Mouse (Mus musculus) olfactory bulb, adult 2 months (tissue): ENCODE data around the gene Notch3. TPM values are rescaled to one million over a fixed set of nuclear protein-coding genes. Genes with fewer than 3 reads are reported as not detected.
A peak's percentile ranks its signal among the peaks of the same experiment; 100 is the strongest.
"Not testable (repeated sequence)": the region's sequence is repeated elsewhere in the genome, so short reads cannot be mapped to it uniquely, and the experiment has no call there.

Source experiments
- H3K27ac ChIP-seq: fragments of 200-500 bp; 2 replicates; pipeline ENCODE4 v1.5.1; 2012; ENCODE audit warnings: low read depth, low read length; ENCODE audit not compliant: insufficient read depth
- H3K4me1 ChIP-seq: fragments of 200-500 bp; 2 replicates; pipeline ENCODE4 v1.6.1; 2012; ENCODE audit warnings: low read length; ENCODE audit not compliant: control insufficient read depth, insufficient read depth
- H3K4me3 ChIP-seq: fragments of 200-500 bp; 2 replicates; pipeline ENCODE4 v1.5.1; 2012; ENCODE audit warnings: mild to moderate bottlenecking, low read depth, low read length, moderate library complexity; ENCODE audit not compliant: insufficient read depth
- CTCF ChIP-seq: fragments of 200-500 bp; IDR thresholded peaks from 2 replicates; pipeline ENCODE4 v1.5.1; 2012; ENCODE audit warnings: low read depth, mild to moderate bottlenecking, low read length, moderate library complexity; ENCODE audit not compliant: insufficient read depth
- POLR2A ChIP-seq: fragments of 200-500 bp; IDR thresholded peaks from 2 replicates; pipeline ENCODE4 v1.6.1; 2012; ENCODE audit warnings: mild to moderate bottlenecking, low read depth, low read length, moderate library complexity; ENCODE audit not compliant: insufficient read depth
- WGBS: fragments of 180-500 bp; shearing (Covaris S2); methylation state at CpG from one replicate; pipeline ENCODE4 v1.1.7; 2018; 5-methylcytosine and 5-hydroxymethylcytosine counted together
- polyA plus RNA-seq: library from polyadenylated mRNA; stranded (reverse); fragments of >200 nt; gene quantifications from 2 replicates; pipeline ENCODE4 v1.2.4, GENCODE M21; 2012; ENCODE audit warnings: low replicate concordance; ENCODE audit not compliant: missing spikeins, insufficient read depth, insufficient read length

The Notch3 gene
- polyA plus RNA-seq, 1 experiment, result not detected

- no peak for TF ChIP-seq POLR2A
- TF ChIP-seq CTCF, result no peak
- H3K4me3 ChIP-seq, result no peak overlapping the region
- no peaks in the 10 kb centered on the region for H3K4me1 ChIP-seq
- whole genome bisulfite sequencing, result 85% methylated on average over 2 of the region's 2 CpGs
- no peak overlapping the region for H3K27ac ChIP-seq
These were observed 60.3 kb downstream of the Notch3 start for GRCm38 (mm10) chr17:32106358-32106757.

GRCm38 (mm10) chr17:32103054-32103453 is 63.6 kb downstream of the Notch3 start:
- TF ChIP-seq POLR2A, result no peak
- TF ChIP-seq CTCF, result no peak
- peaks cover 13% of the 10 kb centered on the region for H3K4me1 ChIP-seq
- no peak overlapping the region for H3K4me3 ChIP-seq
- no peak overlapping the region for H3K27ac ChIP-seq
- WGBS, result 37% methylated on average over 4 of the region's 4 CpGs

GRCm38 (mm10) chr17:32099943-32100586 is 66.6 kb downstream of the Notch3 start:
- TF ChIP-seq POLR2A (no peak), CTCF (no peak)
- no peak overlapping the region for H3K27ac ChIP-seq
- H3K4me1 ChIP-seq, result peaks cover 13% of the 10 kb centered on the region
- peak overlapping the region; percentile 49 for H3K4me3 ChIP-seq
- 2% methylated on average over 44 of the region's 44 CpGs for WGBS

- H3K27ac ChIP-seq, result no peak overlapping the region
- TF ChIP-seq POLR2A (no peak), CTCF (no peak)
- peaks cover 13% of the 10 kb centered on the region for H3K4me1 ChIP-seq
- 43% methylated on average over 8 of the region's 8 CpGs for WGBS
- peak overlapping the region; percentile 49 for H3K4me3 ChIP-seq
These were observed 67.1 kb downstream of the Notch3 start for GRCm38 (mm10) chr17:32099574-32099942.

- not testable (repeated sequence) for H3K27ac ChIP-seq, H3K4me3 ChIP-seq
- peaks cover 13% of the 10 kb centered on the region for H3K4me1 ChIP-seq
- WGBS, result 97% methylated on average over 6 of the region's 6 CpGs
These were observed 67.7 kb downstream of the Notch3 start for GRCm38 (mm10) chr17:32098905-32099304.

GRCm38 (mm10) chr17:32097676-32098075 is 69.0 kb downstream of the Notch3 start:
- Histone ChIP-seq H3K27ac (no peak overlapping the region), H3K4me1 (peaks cover 13% of the 10 kb centered on the region), H3K4me3 (no peak overlapping the region)
- 79% methylated on average over 1 of the region's 1 CpGs for WGBS
- TF ChIP-seq CTCF, result no peak
- no peak for TF ChIP-seq POLR2A

- Histone ChIP-seq H3K4me3 (no peak overlapping the region), H3K4me1 (peaks cover 7% of the 10 kb centered on the region), H3K27ac (no peak overlapping the region)
- no peak for TF ChIP-seq CTCF
- TF ChIP-seq POLR2A, result no peak
- WGBS, result 83% methylated on average over 5 of the region's 5 CpGs
These were observed 73.8 kb downstream of the Notch3 start for GRCm38 (mm10) chr17:32092895-32093294.

GRCm38 (mm10) chr17:32092241-32092619 is 74.4 kb downstream of the Notch3 start:
- TF ChIP-seq POLR2A, result no peak
- no peak for TF ChIP-seq CTCF
- Histone ChIP-seq H3K4me3 (no peak overlapping the region), H3K27ac (0 out of 2 replicates have a peak overlapping the region, but pooled peaks have one; percentile 34), H3K4me1 (peaks cover 7% of the 10 kb centered on the region)
- 93% methylated on average over 1 of the region's 1 CpGs for WGBS

- H3K27ac ChIP-seq, result peak overlapping the region; percentile 58
- H3K4me1 ChIP-seq, result not testable (repeated sequence)
- WGBS, result 6% methylated on average over 16 of the region's 16 CpGs
- H3K4me3 ChIP-seq, result peak overlapping the region; percentile 31
These were observed 75.0 kb downstream of the Notch3 start for GRCm38 (mm10) chr17:32091364-32092240.

GRCm38 (mm10) chr17:32091032-32091363 is 75.7 kb downstream of the Notch3 start:
- TF ChIP-seq CTCF (no peak), POLR2A (no peak)
- H3K4me3 ChIP-seq, result peak overlapping the region; percentile 31
- peak overlapping the region; percentile 58; the same call in 1 of the 2 replicates for H3K27ac ChIP-seq
- WGBS, result 12% methylated on average over 1 of the region's 1 CpGs
- peaks cover 7% of the 10 kb centered on the region for H3K4me1 ChIP-seq
